Mouse (Mus musculus) brain, embryonic 14.5 days (tissue): ENCODE data around the gene Clca1. TPM values are rescaled to one million over a fixed set of nuclear protein-coding genes. Genes with fewer than 3 reads are reported as not detected.
A peak's percentile ranks its signal among the peaks of the same experiment; 100 is the strongest.
"Not testable (repeated sequence)": the region's sequence is repeated elsewhere in the genome, so short reads cannot be mapped to it uniquely, and the experiment has no call there.

Experiments
- DNase-seq: peaks from one replicate; pipeline ENCODE4 v3.0.0-alpha.2; 2011; ENCODE audit warnings: low read depth
- CTCF ChIP-seq: fragments of 200-500 bp; IDR thresholded peaks from 2 replicates; pipeline ENCODE4 v1.5.1; 2012; ENCODE audit warnings: inconsistent platforms, mild to moderate bottlenecking, moderate library complexity, borderline replicate concordance; ENCODE audit not compliant: insufficient read depth, insufficient read length; ENCODE audit errors: extremely low read depth
- POLR2A ChIP-seq: fragments of 200-500 bp; IDR thresholded peaks from 2 replicates; pipeline ENCODE4 v1.6.1; 2012; ENCODE audit warnings: mild to moderate bottlenecking, inconsistent platforms, borderline replicate concordance; ENCODE audit not compliant: poor library complexity, insufficient read depth, insufficient read length, severe bottlenecking; ENCODE audit errors: extremely low read depth
- polyA plus RNA-seq: library from polyadenylated mRNA; depleted of rRNA; stranded (reverse); fragments of >200 nt; gene quantifications from 2 replicates; pipeline ENCODE4 v1.2.3, GENCODE M21; 2012; rRNA removed

Clca1 gene
- polyA plus RNA-seq = 0.04 and 0.05 TPM in 2 replicates

- TF ChIP-seq POLR2A (no peak), CTCF (no peak)
- no peak for DNase-seq
Measured at GRCm38 (mm10) chr3:145032676-145033075, at the start of gene Clca1. Clca1 (minus strand) TSS chr3:145032776.

GRCm38 (mm10) chr3:145080904-145081303 lies 48.3 kb upstream of the Clca1 start:
- DNase-seq = no peak
- TF ChIP-seq CTCF (no peak), POLR2A (no peak)

- no peak for DNase-seq
- no peak for TF ChIP-seq CTCF
- no peak for TF ChIP-seq POLR2A
Measured at GRCm38 (mm10) chr3:145078405-145078804, 45.8 kb upstream of the Clca1 start.

GRCm38 (mm10) chr3:145072339-145072738 lies 39.8 kb upstream of the Clca1 start:
- TF ChIP-seq CTCF (no peak), POLR2A (no peak)
- DNase-seq = no peak

- no peak for DNase-seq
- TF ChIP-seq CTCF (no peak), POLR2A (no peak)
Measured at GRCm38 (mm10) chr3:145068964-145069363, 36.4 kb upstream of the Clca1 start.

GRCm38 (mm10) chr3:145055138-145055537 lies 22.6 kb upstream of the Clca1 start:
- not testable (repeated sequence) for DNase-seq

- no peak for TF ChIP-seq POLR2A
- no peak for TF ChIP-seq CTCF
- no peak for DNase-seq
Measured at GRCm38 (mm10) chr3:145049820-145050219, 17.2 kb upstream of the Clca1 start.

GRCm38 (mm10) chr3:145038813-145039212 lies 6.2 kb upstream of the Clca1 start:
- TF ChIP-seq CTCF = no peak
- no peak for TF ChIP-seq POLR2A

GRCm38 (mm10) chr3:145028036-145028435 lies 4.5 kb downstream of the Clca1 start:
- DNase-seq = no peak
- TF ChIP-seq CTCF = no peak
- no peak for TF ChIP-seq POLR2A

More at GRCm38 (mm10) chr3:145038813-145039212, 6.2 kb upstream of the Clca1 start:
- DNase-seq = no peak

- TF ChIP-seq CTCF (peak; percentile 80; the same call in 1 of the 2 replicates), POLR2A (no peak)
Measured at GRCm38 (mm10) chr3:145026750-145027149, 5.8 kb downstream of the Clca1 start.

GRCm38 (mm10) chr3:145017807-145018206 lies 14.8 kb downstream of the Clca1 start:
- TF ChIP-seq CTCF (no peak), POLR2A (no peak)
- no peak for DNase-seq

More at GRCm38 (mm10) chr3:145026750-145027149, 5.8 kb downstream of the Clca1 start:
- DNase-seq = peak; percentile 65

- no peak for DNase-seq
- TF ChIP-seq POLR2A (no peak), CTCF (no peak)
Measured at GRCm38 (mm10) chr3:145004422-145004821, 28.2 kb downstream of the Clca1 start.

GRCm38 (mm10) chr3:145000912-145001311 lies 31.7 kb downstream of the Clca1 start:
- TF ChIP-seq CTCF (no peak), POLR2A (no peak)
- DNase-seq = no peak

GRCm38 (mm10) chr3:144993055-144993454 lies 39.5 kb downstream of the Clca1 start:
- no peak for DNase-seq
- TF ChIP-seq POLR2A (no peak), CTCF (no peak)
